Mouse (Mus musculus) forebrain, embryonic 14.5 days (tissue): Measurements from ENCODE around the gene Slc25a14. TPM values are rescaled to one million over a fixed set of nuclear protein-coding genes. Genes with fewer than 3 reads are reported as not detected.

Source experiments
- ATAC-seq: fragments of 200-750 bp; cut with Nextera tagmentation; 2 replicates; pipeline ENCODE4 v1.8.0; 2017; ENCODE audit warnings: mild to moderate bottlenecking, moderate library complexity
- DNase-seq: peaks from one replicate; pipeline ENCODE4 v3.0.0-alpha.2; 2015; ENCODE audit warnings: low spot score
- H3K27ac ChIP-seq: fragments of 300-500 bp; sonication (generic); 2 replicates; pipeline ENCODE4 v1.5.1; 2014; ENCODE audit warnings: low read depth, mild to moderate bottlenecking, control low read depth, low read length, moderate library complexity
- H3K27me3 ChIP-seq: fragments of 300-500 bp; sonication (generic); replicated peaks from 2 replicates; pipeline ENCODE4 v1.6.1; 2014; ENCODE audit warnings: low read length, control low read depth, mixed read lengths; ENCODE audit not compliant: control insufficient read depth, insufficient read depth
- H3K36me3 ChIP-seq: fragments of 300-500 bp; sonication (generic); 2 replicates; pipeline ENCODE4 v1.6.1; 2014; ENCODE audit warnings: low read length, control low read depth; ENCODE audit not compliant: control insufficient read depth, insufficient read depth
- H3K4me1 ChIP-seq: fragments of 300-500 bp; sonication (generic); 2 replicates; pipeline ENCODE4 v1.6.1; 2014; ENCODE audit warnings: antibody characterized with exemption, low read length, control low read depth; ENCODE audit not compliant: control insufficient read depth, insufficient read depth
- H3K4me2 ChIP-seq: fragments of 300-500 bp; sonication (generic); 2 replicates; pipeline ENCODE4 v1.6.1; 2014; ENCODE audit warnings: mild to moderate bottlenecking, control low read depth, low read length
- H3K4me3 ChIP-seq: fragments of 300-500 bp; sonication (generic); 2 replicates; pipeline ENCODE4 v1.5.1; 2014; ENCODE audit warnings: low read depth, low read length, control low read depth
- H3K9ac ChIP-seq: fragments of 300-500 bp; sonication (generic); 2 replicates; pipeline ENCODE4 v1.6.1; 2014; ENCODE audit warnings: mild to moderate bottlenecking, low read length, control low read depth, moderate library complexity
- H3K9me3 ChIP-seq: fragments of 300-500 bp; sonication (generic); replicated peaks from 2 replicates; pipeline ENCODE4 v1.6.1; 2016; ENCODE audit warnings: low read length, control low read depth, mixed read lengths; ENCODE audit not compliant: control insufficient read depth
- WGBS: fragments of 180-500 bp; shearing (Covaris S2); extraction: QIAGEN DNeasy Blood & Tissue Kit; methylation state at CpG from one replicate; pipeline ENCODE4 v1.1.7; 2014; 5-methylcytosine and 5-hydroxymethylcytosine counted together
- microRNA-seq: library from miRNA; unstranded; fragments of <30 nt; microRNA quantifications from one replicate; pipeline ENCODE4, GENCODE M21; 2016
- polyA plus RNA-seq: library from polyadenylated mRNA; unstranded; fragments of >200 nt; fragmentation: Nextera tagmentation; extraction: Ambion mirVana; gene quantifications from 2 replicates; pipeline ENCODE4 v1.2.1, GENCODE M21; 2014

Slc25a14 gene
- polyA plus RNA-seq, 1 experiment from 2014 or later, result 48.6 TPM

DNA sequence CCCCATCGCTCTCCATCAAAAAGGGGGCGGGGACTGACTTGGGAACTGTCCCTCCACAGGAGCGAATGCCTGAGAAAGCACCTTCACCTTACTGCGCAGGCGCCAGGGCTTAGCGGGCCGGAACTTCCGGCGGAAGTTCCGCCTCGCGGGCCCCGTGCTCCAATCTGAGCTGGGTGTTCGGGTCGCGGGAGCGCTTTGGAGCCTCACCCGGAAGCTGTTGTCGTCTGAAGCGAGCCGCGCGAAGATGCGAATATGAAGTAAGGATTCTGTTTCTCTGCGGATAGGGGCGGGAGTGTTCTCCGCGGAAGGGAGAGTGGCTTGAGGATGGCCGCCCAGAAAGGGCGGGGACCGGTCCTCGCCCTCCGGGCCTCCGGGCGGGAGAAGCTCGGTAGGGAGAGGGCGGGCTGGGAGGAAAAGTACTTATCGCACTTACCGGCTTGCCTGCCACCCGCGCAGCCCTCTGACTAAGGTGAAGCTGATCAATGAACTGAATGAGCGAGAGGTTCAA lies 71.7 kb downstream of the Slc25a14 start, which contains the start of gene Rbmx2:
Gene Rbmx2 (plus strand): TSS at position 141 of the 508 bp plus-strand sequence.
- ATAC-seq (peak; percentile 98), DNase-seq (peak; percentile 96)
- 24% methylated on average over 42 of the region's 42 CpGs for WGBS
- Histone ChIP-seq H3K4me2 (peak within 1 kb of the TSS; percentile 50), H3K4me1 (no peaks in the 10 kb centered on the region), H3K36me3 (0 out of 2 replicates have a peak, but pooled peaks cover 4% of the 10 kb centered on the region), H3K9me3 (no peaks in the 10 kb centered on the region), H3K9ac (peak within 1 kb of the TSS; percentile 62), H3K27ac (no peak within 1 kb of the TSS), H3K4me3 (peak within 1 kb of the TSS; percentile 53), H3K27me3 (no peaks in the 10 kb centered on the region)

DNA sequence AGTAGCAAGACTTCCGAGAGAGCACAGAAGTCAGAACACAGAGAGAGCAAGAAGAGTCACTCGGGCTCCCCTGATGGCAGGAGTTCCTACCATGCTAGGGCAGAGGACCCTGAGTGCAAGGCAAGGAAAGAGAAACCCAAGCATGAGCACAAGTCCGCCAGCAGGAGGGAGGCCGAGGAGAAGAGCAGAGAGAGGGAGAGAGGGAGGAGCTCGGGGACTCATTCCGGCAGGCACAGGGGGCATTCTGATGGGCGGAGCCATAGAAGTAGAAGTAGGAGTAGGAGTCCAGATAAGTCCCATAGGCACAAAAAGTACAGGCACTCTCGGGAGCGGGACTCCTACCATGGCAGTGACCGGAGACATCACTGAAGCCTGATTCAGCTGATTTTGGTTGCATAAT lies 86.5 kb downstream of the Slc25a14 start:
- Histone ChIP-seq H3K9me3 (no peaks in the 10 kb centered on the region), H3K4me2 (no peak overlapping the region), H3K4me3 (no peak overlapping the region), H3K9ac (no peak overlapping the region), H3K4me1 (no peaks in the 10 kb centered on the region), H3K27me3 (no peaks in the 10 kb centered on the region), H3K27ac (no peak overlapping the region), H3K36me3 (peaks cover 7% of the 10 kb centered on the region; the same call in 1 of the 2 replicates)
- DNase-seq, result no peak
- 85% methylated on average over 10 of the region's 10 CpGs for WGBS
- no peak for ATAC-seq

Small RNA genes lying within 50 kb of the gene (microRNA-seq; reads per million reads assigned to microRNA genes)
- gene Gm27828, result not detected

Other genes with a start within 250 kb of the Slc25a14 start
- 0.57 and 0.69 TPM in 2 replicates for gene Elf4, start 160.3 kb upstream of the Slc25a14 start, polyA plus RNA-seq
- 46.0 and 49.9 TPM in 2 replicates for gene Aifm1, start 109.8 kb upstream of the Slc25a14 start, polyA plus RNA-seq
- 74.8 and 84.5 TPM in 2 replicates for gene Rab33a, start 104.1 kb upstream of the Slc25a14 start, polyA plus RNA-seq
- 12.4 and 16.3 TPM in 2 replicates for gene Zfp280c, start 28.9 kb upstream of the Slc25a14 start, polyA plus RNA-seq
- not detected in 2 replicates for gene Gpr119, start 51.1 kb downstream of the Slc25a14 start, polyA plus RNA-seq
- gene Rbmx2, start 71.6 kb downstream of the Slc25a14 start, polyA plus RNA-seq, result 23.8 and 27.6 TPM in 2 replicates